Mouse (Mus musculus): ENCODE data around the gene Galnt7.

Gene Galnt7

DNA sequence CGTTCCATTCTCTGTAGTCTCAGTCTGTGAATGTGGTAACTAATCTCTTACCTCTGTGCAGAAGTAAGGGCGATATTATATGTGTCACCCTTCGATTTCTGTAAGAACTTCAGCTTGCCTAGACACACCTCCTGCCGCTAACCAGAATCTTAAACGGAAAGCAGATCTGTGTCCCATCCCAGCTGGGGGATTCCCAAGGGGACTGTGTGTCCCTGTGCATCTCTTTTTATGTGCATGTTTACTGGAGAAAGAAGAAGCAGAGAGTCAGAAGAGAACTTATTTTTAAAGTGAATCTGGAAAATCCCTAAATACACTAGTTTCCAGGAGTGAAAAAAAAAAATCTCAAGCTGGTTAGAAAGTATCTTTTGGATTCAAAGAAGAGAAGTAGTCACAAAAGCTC lies 75.5 kb downstream of the Galnt7 start:
- DNase-seq = no peak

DNA sequence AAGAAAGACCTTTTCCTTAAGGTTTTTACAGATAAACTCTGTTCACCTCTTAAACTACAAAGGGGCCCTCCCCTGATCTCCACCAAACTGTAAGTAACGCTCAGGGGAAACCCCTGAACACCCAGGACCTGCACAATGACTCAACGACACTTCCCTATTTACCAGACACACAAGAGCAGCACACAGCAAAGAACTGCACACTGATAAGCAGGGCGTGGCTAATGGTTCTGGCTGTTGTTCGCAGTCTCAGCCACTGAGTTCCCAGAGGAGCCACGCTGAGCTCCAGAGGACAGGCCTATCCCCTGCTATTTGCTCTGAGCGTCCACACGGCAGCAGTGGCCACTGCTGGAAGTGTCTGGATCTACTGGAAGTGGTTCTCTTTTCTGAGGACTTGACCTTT lies 76.6 kb downstream of the Galnt7 start:
- DNase-seq = peak; percentile 68

DNA sequence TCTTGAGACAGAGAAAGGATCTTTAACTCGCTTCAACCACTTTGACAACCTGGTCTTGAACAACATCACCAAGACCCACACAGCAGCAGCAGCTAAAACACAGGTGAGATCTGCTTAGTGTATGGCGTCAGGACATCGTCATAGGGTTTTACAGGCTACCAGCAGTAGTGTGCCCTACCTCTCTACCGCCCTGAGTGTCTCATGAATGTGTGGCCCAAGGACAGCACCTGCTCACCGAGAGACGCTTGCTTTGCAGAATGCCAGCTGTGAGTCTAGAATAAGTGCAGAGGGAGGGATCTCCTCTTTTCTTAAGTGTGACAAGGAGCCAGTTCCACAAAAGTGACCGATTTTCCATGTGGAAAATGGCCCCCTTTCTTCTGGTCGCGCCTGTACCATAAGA lies 77.5 kb downstream of the Galnt7 start:
- no peak for DNase-seq

DNA sequence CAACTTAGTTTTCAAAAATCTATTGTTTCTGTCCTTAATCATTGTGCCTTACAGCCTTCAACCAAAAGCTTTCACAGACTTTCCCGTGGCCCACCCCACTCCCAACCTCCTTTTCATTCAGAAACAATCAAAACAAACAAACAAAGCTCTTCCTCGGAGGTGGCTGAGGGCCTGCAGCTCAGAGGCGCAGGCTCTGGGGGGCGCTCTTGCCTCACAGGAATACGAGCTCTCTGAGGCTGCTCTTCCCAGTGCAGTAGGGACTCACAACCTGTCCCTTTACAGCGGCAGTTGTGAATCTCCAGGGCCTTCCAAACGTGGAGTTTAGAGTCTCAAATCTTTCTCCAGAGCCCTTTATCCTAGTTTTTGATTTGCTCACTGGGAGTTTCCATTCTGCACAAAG lies 78.4 kb downstream of the Galnt7 start:
- peak; percentile 73 for DNase-seq

GRCm38 (mm10) chr8:57573844-57574243 lies 79.0 kb downstream of the Galnt7 start:
- DNase-seq = no peak

GRCm38 (mm10) chr8:57569886-57570285 lies 82.9 kb downstream of the Galnt7 start:
- DNase-seq = no peak

DNA sequence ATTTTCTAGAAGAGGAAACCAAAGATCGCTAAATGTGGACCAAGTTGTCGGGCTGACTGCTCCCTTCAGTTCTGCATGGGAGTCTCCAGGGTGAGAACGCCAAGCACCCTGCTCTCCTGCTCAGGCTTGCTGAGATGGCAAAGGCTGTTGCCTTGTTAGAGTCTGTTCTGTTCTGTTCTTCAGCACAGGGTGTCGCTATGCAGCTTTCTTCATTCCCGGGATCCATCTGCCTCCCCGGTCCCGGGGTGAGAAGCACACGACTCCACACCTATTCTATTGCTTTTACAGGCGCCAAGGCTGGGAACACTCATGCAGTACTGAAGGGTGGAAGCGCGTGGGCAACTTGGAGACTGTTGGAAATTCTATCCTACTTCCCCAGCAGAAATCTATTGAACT lies 83.4 kb downstream of the Galnt7 start:
- no peak for DNase-seq

GRCm38 (mm10) chr8:57568633-57569399 lies 84.0 kb downstream of the Galnt7 start:
- DNase-seq = no peak

GRCm38 (mm10) chr8:57567998-57568397 lies 84.8 kb downstream of the Galnt7 start:
- no peak for DNase-seq

DNA sequence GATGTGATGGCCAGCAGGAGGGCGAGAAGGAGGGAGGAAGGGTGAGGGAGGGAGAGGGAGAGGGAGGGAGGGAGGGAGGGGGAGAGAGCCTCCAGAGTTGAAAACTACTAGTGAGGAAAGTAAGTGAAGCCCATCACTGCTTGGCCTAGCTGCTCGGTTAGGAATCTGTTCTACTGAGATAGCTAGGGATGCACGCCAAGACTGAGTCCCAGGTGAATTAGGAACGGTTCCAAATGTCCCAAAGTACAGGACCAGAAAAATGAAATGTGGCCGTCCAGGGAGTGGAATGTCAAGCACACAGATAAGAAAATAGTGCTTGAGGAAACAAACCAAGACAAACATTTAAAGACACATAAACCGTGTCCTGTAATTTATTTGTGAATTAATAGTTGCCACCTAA lies 87.8 kb downstream of the Galnt7 start:
- DNase-seq = no peak

- no peak for DNase-seq
Observed at GRCm38 (mm10) chr8:57563726-57564125, 89.1 kb downstream of the Galnt7 start.

GRCm38 (mm10) chr8:57562741-57563140 lies 90.1 kb downstream of the Galnt7 start:
- no peak for DNase-seq

GRCm38 (mm10) chr8:57560926-57561325 lies 91.9 kb downstream of the Galnt7 start:
- DNase-seq = no peak

GRCm38 (mm10) chr8:57552102-57553032 lies 100.5 kb downstream of the Galnt7 start:
- no peak for DNase-seq

GRCm38 (mm10) chr8:57547581-57547980 lies 105.3 kb downstream of the Galnt7 start:
- DNase-seq = no peak

- DNase-seq = no peak
Observed at GRCm38 (mm10) chr8:57546834-57547233, 106.0 kb downstream of the Galnt7 start.

DNA sequence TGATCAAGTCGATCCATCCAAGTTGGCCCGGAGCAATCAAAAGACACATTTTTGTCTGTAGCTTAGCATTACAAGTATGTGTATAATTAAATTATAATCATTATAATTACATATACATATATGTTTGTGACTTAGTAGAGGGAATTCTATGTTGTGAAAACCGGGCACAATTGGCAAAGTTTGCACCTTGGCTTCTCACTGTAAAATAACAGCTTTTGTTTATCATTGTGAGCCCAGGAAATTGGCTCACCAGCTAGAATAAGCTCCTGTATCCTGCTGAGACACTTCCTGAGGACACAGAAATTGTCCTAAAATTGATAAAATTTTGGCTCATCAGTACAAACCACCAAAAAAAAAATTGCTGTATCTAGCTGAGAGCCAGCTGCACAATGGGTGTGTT lies 106.4 kb downstream of the Galnt7 start:
- DNase-seq = no peak

GRCm38 (mm10) chr8:57541405-57541804 lies 111.4 kb downstream of the Galnt7 start:
- DNase-seq = peak; percentile 22

GRCm38 (mm10) chr8:57540951-57541350 lies 111.9 kb downstream of the Galnt7 start:
- no peak for DNase-seq

- peak; percentile 80 for DNase-seq
Observed at GRCm38 (mm10) chr8:57540110-57540838, 112.6 kb downstream of the Galnt7 start.

DNA sequence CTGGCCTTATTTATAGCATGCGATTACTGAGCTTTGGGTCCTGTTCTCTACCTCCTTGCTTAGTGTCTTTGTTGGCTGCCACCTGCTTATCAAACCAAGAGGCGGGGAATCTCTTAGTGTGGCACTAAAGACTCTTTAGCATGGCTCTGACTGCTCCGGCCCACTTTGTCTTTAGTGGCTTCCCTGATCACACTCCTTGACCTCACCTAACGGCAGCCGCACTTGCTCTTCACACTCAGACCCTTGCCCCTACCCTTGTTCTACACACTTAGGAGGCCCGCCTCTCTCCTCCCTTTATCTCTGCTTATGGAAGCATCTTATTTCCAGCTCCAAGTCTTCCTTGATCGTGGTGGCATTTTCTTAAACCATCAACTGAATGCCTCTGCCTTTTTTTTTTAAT lies 114.2 kb downstream of the Galnt7 start:
- no peak for DNase-seq

GRCm38 (mm10) chr8:57536167-57536566 lies 116.7 kb downstream of the Galnt7 start:
- DNase-seq = no peak

GRCm38 (mm10) chr8:57534495-57534894 lies 118.3 kb downstream of the Galnt7 start:
- DNase-seq = no peak
